Mouse (Mus musculus): ENCODE measurements at regions not wholly inside any gene's neighbourhood (a gene's known extent, or its start where the extent isn't known, plus 50 kb on each side); places are given as distances from the start of the nearest gene placed in this dataset.

GRCm38 (mm10) chr1:95747287-95747686, 79.9 kb upstream of the St8sia4 start:
- TF ChIP-seq POLR2A (IDR thresholded peaks at IDR 0.05; ENCODE audit: borderline replicate concordance, insufficient read depth, low read length) (no peak), CTCF (IDR thresholded peaks at IDR 0.05; ENCODE audit: borderline replicate concordance, insufficient read depth, low read depth, low read length) (no peak)
